Mouse (Mus musculus): Measurements from ENCODE around the gene Csrp3. TPM values are rescaled to one million over a fixed set of nuclear protein-coding genes. Genes with fewer than 3 reads are reported as not detected.

Gene Csrp3
- polyA plus RNA-seq, 1 experiment from 2014 or later: 1.9 TPM

- Histone ChIP-seq H3K9me3 (ENCODE audit: low read depth, low read length) (no peaks in the 10 kb centered on the region), H3K27me3 (ENCODE audit: insufficient read depth, low read length) (no peaks in the 10 kb centered on the region), H3K9ac (no peak overlapping the region), H3K4me2 (no peak overlapping the region), H3K4me1 (ENCODE audit: insufficient read depth) (no peaks in the 10 kb centered on the region), H3K27ac (ENCODE audit: low read depth) (no peak overlapping the region), H3K4me3 (ENCODE audit: low read depth, low read length) (no peak overlapping the region), H3K36me3 (ENCODE audit: insufficient read depth) (peaks cover 100% of the 10 kb centered on the region)
- 91% methylated on average over 21 of the region's 21 CpGs for WGBS
- DNase-seq: no peak
- no peak for ATAC-seq (ENCODE audit: insufficient read depth)
- no peak for TF ChIP-seq CTCF (IDR thresholded peaks at IDR 0.05; ENCODE audit: low read depth)
These were observed 22.8 kb upstream of the Csrp3 start for GRCm38 (mm10) chr7:48870579-48871180.

DNA sequence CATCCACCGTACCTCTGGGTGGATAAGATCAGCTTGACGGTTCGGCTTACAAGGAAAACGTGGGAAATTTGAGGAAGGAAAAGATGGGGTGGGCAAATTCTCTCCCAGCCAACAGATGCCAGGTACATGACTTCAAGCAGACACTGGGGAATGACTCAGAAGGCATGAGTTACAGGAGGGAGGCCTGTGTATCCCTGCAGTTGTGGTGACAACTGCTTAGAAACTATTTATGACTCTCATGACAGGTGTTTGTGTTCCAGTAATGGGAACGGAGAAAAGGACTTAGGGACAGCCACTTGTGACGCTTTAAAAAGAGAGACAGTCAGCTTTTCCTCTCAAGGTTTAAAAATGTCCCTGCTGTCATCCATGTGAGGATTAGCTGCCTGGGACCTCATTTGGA is 22.3 kb upstream of the Csrp3 start:
- no peak overlapping the region for H3K4me2 ChIP-seq
- DNase-seq (no peak), ATAC-seq (ENCODE audit: insufficient read depth) (no peak)
- no peaks in the 10 kb centered on the region for H3K9me3 ChIP-seq (ENCODE audit: low read depth, low read length)
- TF ChIP-seq CTCF (IDR thresholded peaks at IDR 0.05; ENCODE audit: low read depth): no peak
- no peak overlapping the region for H3K4me3 ChIP-seq (ENCODE audit: low read depth, low read length)
- 83% methylated on average over 6 of the region's 6 CpGs for WGBS
- H3K27ac ChIP-seq (ENCODE audit: low read depth): no peak overlapping the region
- H3K4me1 ChIP-seq (ENCODE audit: insufficient read depth): no peaks in the 10 kb centered on the region
- peaks cover 100% of the 10 kb centered on the region for H3K36me3 ChIP-seq (ENCODE audit: insufficient read depth)
- no peak overlapping the region for H3K9ac ChIP-seq
- H3K27me3 ChIP-seq (ENCODE audit: insufficient read depth, low read length): no peaks in the 10 kb centered on the region

GRCm38 (mm10) chr7:48867576-48867975 is 19.7 kb upstream of the Csrp3 start:
- no peak overlapping the region for H3K4me2 ChIP-seq
- H3K4me3 ChIP-seq (ENCODE audit: low read depth, low read length): no peak overlapping the region
- no peak overlapping the region for H3K27ac ChIP-seq (ENCODE audit: low read depth)
- no peaks in the 10 kb centered on the region for H3K27me3 ChIP-seq (ENCODE audit: insufficient read depth, low read length)
- H3K9ac ChIP-seq: no peak overlapping the region
- TF ChIP-seq CTCF (IDR thresholded peaks at IDR 0.05; ENCODE audit: low read depth): no peak
- DNase-seq (no peak), ATAC-seq (ENCODE audit: insufficient read depth) (no peak)
- H3K4me1 ChIP-seq (ENCODE audit: insufficient read depth): no peaks in the 10 kb centered on the region
- no peaks in the 10 kb centered on the region for H3K9me3 ChIP-seq (ENCODE audit: low read depth, low read length)
- WGBS: 92% methylated on average over 18 of the region's 18 CpGs
- H3K36me3 ChIP-seq (ENCODE audit: insufficient read depth): peaks cover 84% of the 10 kb centered on the region

- ATAC-seq (ENCODE audit: insufficient read depth) (no peak), DNase-seq (no peak)
- no peaks in the 10 kb centered on the region for H3K9me3 ChIP-seq (ENCODE audit: low read depth, low read length)
- H3K4me3 ChIP-seq (ENCODE audit: low read depth, low read length): no peak overlapping the region
- no peak overlapping the region for H3K9ac ChIP-seq
- 88% methylated on average over 9 of the region's 9 CpGs for WGBS
- H3K4me1 ChIP-seq (ENCODE audit: insufficient read depth): no peaks in the 10 kb centered on the region
- H3K4me2 ChIP-seq: no peak overlapping the region
- no peaks in the 10 kb centered on the region for H3K27me3 ChIP-seq (ENCODE audit: insufficient read depth, low read length)
- peaks cover 57% of the 10 kb centered on the region for H3K36me3 ChIP-seq (ENCODE audit: insufficient read depth)
- TF ChIP-seq CTCF (IDR thresholded peaks at IDR 0.05; ENCODE audit: low read depth): no peak
- no peak overlapping the region for H3K27ac ChIP-seq (ENCODE audit: low read depth)
These were observed 17.0 kb upstream of the Csrp3 start for GRCm38 (mm10) chr7:48864671-48865458.

DNA sequence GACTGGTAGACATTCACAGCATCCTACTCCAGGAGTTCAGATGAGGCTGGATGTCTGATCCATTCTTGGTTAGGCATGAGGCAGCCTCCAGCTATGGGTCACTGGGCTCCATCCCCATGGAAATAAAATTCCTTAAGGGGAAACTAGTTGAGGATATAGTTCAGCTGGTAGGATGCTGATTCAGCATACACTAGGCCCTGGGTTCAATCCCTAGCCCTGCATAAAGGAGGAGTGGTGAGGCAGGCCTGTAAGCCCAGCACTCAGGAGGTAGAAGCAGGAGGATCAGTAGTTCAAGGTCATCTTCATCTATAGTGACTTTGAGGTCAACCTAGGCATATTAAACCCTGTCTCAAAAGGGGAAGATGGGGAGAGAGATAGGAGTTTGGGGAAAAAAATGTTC is 16.4 kb upstream of the Csrp3 start:
- Histone ChIP-seq H3K9ac (no peak overlapping the region), H3K4me3 (ENCODE audit: low read depth, low read length) (no peak overlapping the region), H3K4me1 (ENCODE audit: insufficient read depth) (no peaks in the 10 kb centered on the region), H3K4me2 (no peak overlapping the region), H3K27me3 (ENCODE audit: insufficient read depth, low read length) (no peaks in the 10 kb centered on the region), H3K27ac (ENCODE audit: low read depth) (no peak overlapping the region), H3K9me3 (ENCODE audit: low read depth, low read length) (no peaks in the 10 kb centered on the region), H3K36me3 (ENCODE audit: insufficient read depth) (peaks cover 50% of the 10 kb centered on the region)
- no peak for DNase-seq
- peak; percentile 32; the same call in 1 of the 2 replicates for ATAC-seq (ENCODE audit: insufficient read depth)
- TF ChIP-seq CTCF (IDR thresholded peaks at IDR 0.05; ENCODE audit: low read depth): no peak

DNA sequence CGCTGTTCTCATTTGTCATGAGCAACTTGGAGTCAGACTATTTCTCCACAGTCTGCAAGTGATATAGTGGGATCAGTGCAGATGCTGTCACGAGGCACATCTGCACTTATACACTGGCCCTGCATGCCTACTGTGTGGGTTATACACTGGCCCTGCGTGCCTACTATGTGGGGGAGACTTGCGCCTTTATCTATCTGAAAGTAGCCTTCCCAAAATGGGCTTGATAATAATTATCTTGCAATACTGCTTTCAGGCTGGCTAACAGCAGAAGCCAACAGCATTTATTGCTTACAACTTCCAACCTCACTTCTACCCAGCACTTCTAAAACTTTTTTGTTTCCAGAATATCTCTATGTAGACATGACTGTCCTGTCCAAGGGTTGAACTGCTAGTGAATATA is 14.0 kb upstream of the Csrp3 start:
- Histone ChIP-seq H3K4me1 (ENCODE audit: insufficient read depth) (no peaks in the 10 kb centered on the region), H3K27me3 (ENCODE audit: insufficient read depth, low read length) (no peaks in the 10 kb centered on the region), H3K9ac (no peak overlapping the region), H3K9me3 (ENCODE audit: low read depth, low read length) (no peaks in the 10 kb centered on the region), H3K4me2 (no peak overlapping the region), H3K4me3 (ENCODE audit: low read depth, low read length) (no peak overlapping the region), H3K36me3 (ENCODE audit: insufficient read depth) (peaks cover 26% of the 10 kb centered on the region), H3K27ac (ENCODE audit: low read depth) (no peak overlapping the region)
- no peak for ATAC-seq (ENCODE audit: insufficient read depth)
- WGBS: 79% methylated on average over 4 of the region's 4 CpGs
- no peak for TF ChIP-seq CTCF (IDR thresholded peaks at IDR 0.05; ENCODE audit: low read depth)
- DNase-seq: no peak

GRCm38 (mm10) chr7:48860948-48861347 is 13.1 kb upstream of the Csrp3 start:
- Histone ChIP-seq H3K27me3 (ENCODE audit: insufficient read depth, low read length) (no peaks in the 10 kb centered on the region), H3K9ac (no peak overlapping the region), H3K4me1 (ENCODE audit: insufficient read depth) (no peaks in the 10 kb centered on the region), H3K4me2 (no peak overlapping the region), H3K4me3 (ENCODE audit: low read depth, low read length) (no peak overlapping the region), H3K36me3 (ENCODE audit: insufficient read depth) (peaks cover 18% of the 10 kb centered on the region), H3K27ac (ENCODE audit: low read depth) (no peak overlapping the region), H3K9me3 (ENCODE audit: low read depth, low read length) (no peaks in the 10 kb centered on the region)
- no peak for TF ChIP-seq CTCF (IDR thresholded peaks at IDR 0.05; ENCODE audit: low read depth)
- no peak for DNase-seq
- 41% methylated on average over 1 of the region's 1 CpGs for WGBS
- no peak for ATAC-seq (ENCODE audit: insufficient read depth)

Data from lung, embryonic 14.5 days (tissue).